Mouse (Mus musculus) stomach, embryonic 14.5 days (tissue): ENCODE measurements around the gene Hspa12a. TPM values are rescaled to one million over a fixed set of nuclear protein-coding genes. Genes with fewer than 3 reads are reported as not detected.

Source experiments
- ATAC-seq: fragments of 200-750 bp; cut with Nextera tagmentation; 2 replicates; pipeline ENCODE4 v1.8.0; 2017; ENCODE audit warnings: low read depth, moderate TSS enrichment; ENCODE audit not compliant: insufficient number of reproducible peaks, insufficient read depth, low FRiP score
- H3K27ac ChIP-seq: fragments of 300-500 bp; sonication (generic); 2 replicates; pipeline ENCODE4 v1.5.1; 2014; ENCODE audit warnings: mild to moderate bottlenecking, low read length, moderate library complexity, mixed read lengths
- H3K27me3 ChIP-seq: fragments of 300-500 bp; sonication (generic); 2 replicates; pipeline ENCODE4 v1.6.1; 2014; ENCODE audit warnings: low read length, control low read depth, mixed read lengths; ENCODE audit not compliant: control insufficient read depth, insufficient read depth
- H3K36me3 ChIP-seq: fragments of 300-500 bp; sonication (generic); 2 replicates; pipeline ENCODE4 v1.6.1; 2014; ENCODE audit warnings: mild to moderate bottlenecking, control low read depth, low read length, moderate library complexity, mixed read lengths; ENCODE audit not compliant: control insufficient read depth, insufficient read depth
- H3K4me1 ChIP-seq: fragments of 300-500 bp; sonication (generic); 2 replicates; pipeline ENCODE4 v1.6.1; 2014; ENCODE audit warnings: low read length, control low read depth, mixed read lengths; ENCODE audit not compliant: control insufficient read depth, insufficient read depth
- H3K4me2 ChIP-seq: fragments of 300-500 bp; sonication (generic); replicated peaks from 2 replicates; pipeline ENCODE4 v1.6.1; 2014; ENCODE audit warnings: low read depth, low read length, control low read depth
- H3K4me3 ChIP-seq: fragments of 300-500 bp; sonication (generic); 2 replicates; pipeline ENCODE4 v1.5.1; 2014; ENCODE audit warnings: low read depth, low read length, control low read depth
- H3K9ac ChIP-seq: fragments of 300-500 bp; sonication (generic); replicated peaks from 2 replicates; pipeline ENCODE4 v1.6.1; 2014; ENCODE audit warnings: low read depth, mild to moderate bottlenecking, control low read depth, low read length, moderate library complexity, mixed read lengths
- H3K9me3 ChIP-seq: fragments of 300-500 bp; sonication (generic); 2 replicates; pipeline ENCODE4 v1.6.1; 2016; ENCODE audit warnings: low read depth, low read length, control low read depth; ENCODE audit not compliant: control insufficient read depth
- WGBS: fragments of 180-500 bp; shearing (Covaris S2); extraction: QIAGEN DNeasy Blood & Tissue Kit; methylation state at CpG from one replicate; pipeline ENCODE4 v1.1.7; 2014; 5-methylcytosine and 5-hydroxymethylcytosine counted together
- polyA plus RNA-seq: library from polyadenylated mRNA; unstranded; fragments of >200 nt; fragmentation: Nextera tagmentation; extraction: Ambion mirVana; gene quantifications from 2 replicates; pipeline ENCODE4 v1.2.1, GENCODE M21; 2014

Hspa12a gene
- polyA plus RNA-seq, 1 experiment from 2014 or later, result 5.0 TPM

DNA sequence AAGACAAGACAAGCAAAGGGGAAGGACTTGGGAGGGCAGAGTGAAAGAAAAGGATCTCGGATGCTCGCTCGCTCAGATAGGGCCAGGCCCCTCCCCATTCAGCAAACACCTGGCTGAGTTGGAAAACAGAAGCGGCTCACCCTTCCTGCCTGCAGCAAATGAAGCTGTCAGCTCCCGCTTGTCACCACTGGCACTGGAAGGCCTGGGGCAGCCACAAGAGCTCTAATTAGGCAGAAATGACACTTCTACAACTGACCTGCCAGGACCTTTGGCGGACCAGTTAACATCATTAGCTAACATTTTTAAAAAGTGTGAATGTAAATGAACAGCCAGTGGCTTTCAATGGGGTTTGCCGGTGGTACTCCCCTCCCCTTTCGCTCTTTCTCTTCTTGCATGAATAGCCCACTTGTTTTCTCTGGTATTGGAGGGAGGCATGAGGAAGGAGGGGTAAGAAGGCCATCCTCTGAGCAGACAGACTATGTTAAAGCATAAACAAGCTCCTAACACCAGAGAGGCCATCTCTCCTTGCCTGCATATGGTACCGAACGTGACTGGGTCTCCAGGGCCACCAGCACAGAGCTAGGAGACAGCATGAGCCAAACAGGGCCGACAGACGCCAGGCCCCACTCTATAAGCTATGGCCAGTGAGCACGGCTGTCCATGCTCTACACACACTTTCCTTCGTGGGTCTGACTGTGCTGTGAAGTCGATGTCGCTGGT, 12.2 kb downstream of the Hspa12a start:
- no peaks in the 10 kb centered on the region for H3K36me3 ChIP-seq
- 33% methylated on average over 16 of the region's 16 CpGs for WGBS
- H3K27ac ChIP-seq, result no peak overlapping the region
- no peak overlapping the region for H3K9ac ChIP-seq
- H3K4me2 ChIP-seq, result no peak overlapping the region
- no peaks in the 10 kb centered on the region for H3K4me1 ChIP-seq
- 0 out of 2 replicates have a peak, but pooled peaks cover 5% of the 10 kb centered on the region for H3K27me3 ChIP-seq
- no peak for ATAC-seq
- no peak overlapping the region for H3K4me3 ChIP-seq
- H3K9me3 ChIP-seq, result no peaks in the 10 kb centered on the region

DNA sequence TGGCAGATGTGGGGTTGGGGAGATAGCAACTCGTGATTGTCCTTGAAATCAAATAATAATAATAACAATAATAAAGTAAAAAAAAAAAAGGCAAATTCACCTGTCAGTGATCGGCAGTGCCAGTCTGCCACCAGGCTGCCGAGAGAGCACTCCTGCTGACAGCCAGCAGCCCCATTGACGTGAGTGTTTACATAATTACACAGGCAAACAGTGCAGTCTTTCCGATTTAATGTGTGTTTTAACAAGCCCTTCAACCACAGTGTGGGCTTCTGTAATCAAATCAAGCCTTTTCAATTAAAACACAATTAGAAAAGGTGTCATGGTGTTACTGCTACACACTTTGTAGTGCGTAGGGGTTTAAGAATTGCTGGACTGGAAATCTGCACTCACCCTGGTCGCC, 24.3 kb downstream of the Hspa12a start:
- Histone ChIP-seq H3K9me3 (no peaks in the 10 kb centered on the region), H3K9ac (no peak overlapping the region), H3K4me1 (no peaks in the 10 kb centered on the region), H3K27ac (no peak overlapping the region), H3K27me3 (no peaks in the 10 kb centered on the region), H3K4me3 (no peak overlapping the region), H3K4me2 (peak overlapping the region; percentile 19; the same call in 1 of the 2 replicates), H3K36me3 (no peaks in the 10 kb centered on the region)
- 15% methylated on average over 7 of the region's 7 CpGs for WGBS
- ATAC-seq, result no peak

DNA sequence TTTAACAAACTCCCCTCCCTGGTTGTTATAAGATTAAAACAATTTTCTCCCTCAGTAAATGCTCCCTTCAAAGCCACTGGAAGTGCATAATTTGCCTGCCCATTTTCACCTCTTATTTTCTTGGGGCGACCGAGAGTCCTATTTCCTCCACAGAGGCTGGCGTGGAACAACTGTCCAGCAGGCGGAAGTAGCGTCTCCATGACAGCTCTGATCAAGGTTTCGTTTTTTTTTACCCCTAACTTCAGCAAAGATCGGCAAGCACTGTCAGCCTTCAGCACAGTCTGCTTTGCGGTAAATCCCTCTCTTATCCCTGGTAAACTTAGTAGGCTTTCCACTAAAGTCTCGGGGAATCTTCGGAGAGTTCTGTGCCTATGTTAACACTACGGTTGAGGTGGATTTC, 24.9 kb downstream of the Hspa12a start:
- peak overlapping the region; percentile 19; the same call in 1 of the 2 replicates for H3K4me2 ChIP-seq
- no peaks in the 10 kb centered on the region for H3K9me3 ChIP-seq
- WGBS, result 4% methylated on average over 11 of the region's 11 CpGs
- no peaks in the 10 kb centered on the region for H3K36me3 ChIP-seq
- no peak for ATAC-seq
- H3K27ac ChIP-seq, result no peak overlapping the region
- no peaks in the 10 kb centered on the region for H3K4me1 ChIP-seq
- 0 out of 2 replicates have a peak overlapping the region, but pooled peaks have one; percentile 2 for H3K9ac ChIP-seq
- no peak overlapping the region; the same call in 1 of the 2 replicates for H3K4me3 ChIP-seq
- no peaks in the 10 kb centered on the region for H3K27me3 ChIP-seq

DNA sequence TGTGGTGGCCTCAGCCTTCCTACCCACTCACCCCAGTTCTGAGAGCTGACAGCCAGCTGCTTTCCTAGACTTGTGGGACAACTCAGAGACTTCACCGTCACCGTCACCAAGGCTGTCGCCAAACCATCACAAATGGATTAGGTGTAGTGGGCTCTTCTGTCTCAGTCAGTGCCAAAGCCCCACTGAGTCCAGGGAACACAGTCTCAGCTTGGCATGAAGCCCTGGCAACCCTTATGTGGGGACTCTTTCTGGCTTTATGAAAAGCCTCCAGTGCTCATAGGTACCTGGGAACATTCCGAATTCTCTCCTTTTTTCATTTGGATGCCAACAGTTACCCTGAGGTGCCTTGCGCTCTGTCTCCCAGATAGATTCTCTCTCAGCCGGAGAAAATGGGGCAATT, 30.2 kb downstream of the Hspa12a start:
- 87% methylated on average over 6 of the region's 6 CpGs for WGBS
- Histone ChIP-seq H3K27ac (no peak overlapping the region), H3K4me1 (no peaks in the 10 kb centered on the region), H3K27me3 (no peaks in the 10 kb centered on the region), H3K36me3 (no peaks in the 10 kb centered on the region), H3K9me3 (no peaks in the 10 kb centered on the region), H3K4me3 (no peak overlapping the region), H3K9ac (no peak overlapping the region), H3K4me2 (no peak overlapping the region)
- ATAC-seq, result no peak

DNA sequence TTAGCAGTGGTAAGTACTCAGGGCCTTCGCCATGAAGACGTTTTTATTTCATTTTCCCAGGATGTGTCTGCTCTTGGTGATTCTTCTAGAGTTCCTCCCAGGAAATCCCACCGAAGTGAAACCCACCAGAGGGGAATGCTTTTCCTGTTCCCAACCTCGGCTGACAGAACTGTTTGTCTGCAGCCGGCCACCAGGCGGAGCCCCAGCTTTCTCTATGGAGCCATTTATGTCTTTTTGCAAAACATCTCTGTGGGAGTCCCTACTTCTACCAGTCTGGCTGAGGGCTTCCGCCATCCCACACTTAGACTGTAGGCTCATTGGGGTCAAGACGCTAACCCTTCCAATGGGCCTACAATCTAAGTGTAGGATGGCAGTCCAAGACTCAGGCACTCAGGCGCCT, 32.1 kb downstream of the Hspa12a start:
- Histone ChIP-seq H3K4me2 (peak overlapping the region; percentile 52), H3K4me3 (peak overlapping the region; percentile 43), H3K27me3 (no peaks in the 10 kb centered on the region), H3K9me3 (no peaks in the 10 kb centered on the region), H3K9ac (no peak overlapping the region), H3K36me3 (no peaks in the 10 kb centered on the region), H3K27ac (no peak overlapping the region), H3K4me1 (no peaks in the 10 kb centered on the region)
- peak; percentile 65; the same call in 1 of the 2 replicates for ATAC-seq
- 11% methylated on average over 9 of the region's 9 CpGs for WGBS

DNA sequence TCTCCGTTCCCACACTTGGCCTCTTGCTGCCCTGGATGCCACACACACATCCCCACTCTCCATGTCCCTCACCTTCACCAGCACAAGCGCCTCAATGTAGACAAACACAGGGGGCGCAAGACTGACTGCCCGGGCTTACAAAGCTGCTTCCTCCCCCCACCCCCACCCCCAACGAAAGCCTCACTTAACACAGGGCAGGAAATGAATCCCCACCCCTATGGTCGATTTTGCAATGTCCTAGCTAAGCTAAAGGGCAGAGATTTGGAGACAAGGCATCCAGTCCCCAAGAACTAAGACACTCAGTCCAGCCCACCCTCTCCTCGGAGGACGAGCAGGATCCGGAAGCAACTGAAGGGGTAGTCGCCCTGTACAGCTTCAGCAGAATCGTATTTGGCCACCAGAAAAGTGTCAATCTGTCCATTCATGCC, 32.5 kb downstream of the Hspa12a start:
- Histone ChIP-seq H3K4me2 (peak overlapping the region; percentile 52), H3K4me3 (peak overlapping the region; percentile 43), H3K9ac (no peak overlapping the region; the same call in 1 of the 2 replicates), H3K27ac (no peak overlapping the region), H3K4me1 (no peaks in the 10 kb centered on the region), H3K27me3 (no peaks in the 10 kb centered on the region), H3K36me3 (no peaks in the 10 kb centered on the region), H3K9me3 (no peaks in the 10 kb centered on the region)
- ATAC-seq, result peak; percentile 46; the same call in 1 of the 2 replicates
- WGBS, result 3% methylated on average over 11 of the region's 11 CpGs

DNA sequence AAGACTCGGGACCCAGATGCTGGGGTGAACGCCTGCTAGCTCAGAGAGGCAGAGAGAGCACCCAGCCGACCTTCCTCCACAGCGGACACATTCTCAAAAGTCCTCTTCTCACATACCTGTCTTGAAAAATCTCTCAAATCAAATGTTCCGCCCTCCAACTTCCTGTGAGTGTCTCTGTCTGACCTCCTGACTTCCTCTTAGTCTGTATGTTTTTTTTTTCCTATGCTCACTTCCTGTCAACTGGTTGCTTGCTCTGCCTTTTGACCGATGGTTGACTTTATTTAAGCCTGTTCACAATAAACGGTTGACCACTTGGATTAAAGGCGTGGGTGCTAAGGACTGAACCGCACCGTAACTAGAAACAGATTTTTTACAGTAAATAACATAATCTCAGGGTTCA, 35.4 kb downstream of the Hspa12a start:
- Histone ChIP-seq H3K4me3 (no peak overlapping the region), H3K4me1 (no peaks in the 10 kb centered on the region), H3K9me3 (no peaks in the 10 kb centered on the region), H3K4me2 (no peak overlapping the region), H3K27me3 (no peaks in the 10 kb centered on the region), H3K9ac (no peak overlapping the region), H3K27ac (no peak overlapping the region), H3K36me3 (no peaks in the 10 kb centered on the region)
- ATAC-seq, result no peak
- 69% methylated on average over 10 of the region's 10 CpGs for WGBS

DNA sequence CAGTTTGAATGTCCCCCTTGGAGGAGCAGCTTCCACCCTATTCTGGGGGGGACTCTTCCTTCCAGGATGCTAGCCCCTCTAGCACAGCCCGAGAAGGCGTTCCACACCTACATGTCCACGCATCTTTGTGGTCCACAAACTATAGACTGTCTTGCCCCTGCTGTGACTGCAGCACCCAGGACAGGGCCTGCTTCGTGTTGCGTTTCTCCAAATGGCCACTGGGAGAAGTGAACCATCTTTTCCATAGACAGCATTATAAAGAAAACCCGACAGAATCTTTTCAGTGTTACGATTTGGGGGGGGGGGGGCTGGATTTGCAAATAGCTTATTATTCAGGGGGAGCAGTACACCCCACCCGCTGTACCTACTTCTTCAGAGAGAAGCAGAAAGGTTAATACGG, 36.8 kb downstream of the Hspa12a start:
- no peak overlapping the region for H3K9ac ChIP-seq
- no peak overlapping the region for H3K4me3 ChIP-seq
- H3K4me2 ChIP-seq, result no peak overlapping the region
- no peak overlapping the region for H3K27ac ChIP-seq
- H3K27me3 ChIP-seq, result no peaks in the 10 kb centered on the region
- 47% methylated on average over 9 of the region's 9 CpGs for WGBS
- no peaks in the 10 kb centered on the region for H3K4me1 ChIP-seq
- H3K36me3 ChIP-seq, result no peaks in the 10 kb centered on the region
- H3K9me3 ChIP-seq, result no peaks in the 10 kb centered on the region
- no peak for ATAC-seq
